Mouse (Mus musculus): ENCODE results near the gene Tjp1. TPM values are rescaled to one million over a fixed set of nuclear protein-coding genes. Genes with fewer than 3 reads are reported as not detected.
A peak's percentile ranks its signal among the peaks of the same experiment; 100 is the strongest.

Tjp1 gene
- total RNA-seq, 2 experiments from 2014 or later, result 0.71 to 1.4 TPM

DNA sequence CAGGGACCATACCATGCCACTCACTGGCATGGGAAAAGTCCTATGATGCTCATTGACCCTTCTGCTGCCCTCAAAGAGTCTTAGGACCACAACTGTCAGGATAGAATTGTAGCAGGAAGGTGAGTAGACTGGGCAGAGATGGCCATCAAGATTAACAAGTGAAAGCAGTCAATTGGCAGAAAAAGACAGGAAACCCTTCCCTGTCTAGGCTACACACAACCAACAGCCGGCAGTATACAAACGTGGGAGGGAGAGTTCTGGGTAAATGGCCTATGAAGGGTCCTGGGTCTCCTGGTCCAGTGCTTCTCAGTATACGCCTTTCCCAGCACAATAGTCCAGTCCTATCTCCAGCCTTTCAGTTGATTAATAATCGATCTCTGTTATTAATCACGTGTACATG is 89.4 kb downstream of the Tjp1 start:
- ATAC-seq (replicated peaks; ENCODE audit: poor library complexity), result no peak

DNA sequence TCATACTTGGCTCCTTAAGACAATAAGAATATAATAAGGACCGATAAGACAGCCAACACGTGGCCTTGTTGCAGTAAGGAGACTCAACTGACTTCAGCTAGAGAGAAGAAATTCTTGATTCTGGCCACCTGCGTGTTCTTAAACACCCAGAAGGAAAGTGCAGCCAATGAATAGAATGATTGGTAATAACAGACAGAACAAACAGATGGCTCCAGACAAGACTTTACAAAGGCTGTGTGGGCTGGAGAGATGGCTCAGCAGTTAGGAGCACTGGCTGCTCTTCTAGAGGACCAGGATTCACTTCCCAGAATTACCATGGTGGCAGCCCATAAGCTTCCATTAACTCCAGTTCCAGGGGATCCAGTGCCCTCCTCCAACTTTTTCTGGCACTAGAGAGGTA is 90.7 kb downstream of the Tjp1 start:
- no peak for ATAC-seq (replicated peaks; ENCODE audit: poor library complexity)

DNA sequence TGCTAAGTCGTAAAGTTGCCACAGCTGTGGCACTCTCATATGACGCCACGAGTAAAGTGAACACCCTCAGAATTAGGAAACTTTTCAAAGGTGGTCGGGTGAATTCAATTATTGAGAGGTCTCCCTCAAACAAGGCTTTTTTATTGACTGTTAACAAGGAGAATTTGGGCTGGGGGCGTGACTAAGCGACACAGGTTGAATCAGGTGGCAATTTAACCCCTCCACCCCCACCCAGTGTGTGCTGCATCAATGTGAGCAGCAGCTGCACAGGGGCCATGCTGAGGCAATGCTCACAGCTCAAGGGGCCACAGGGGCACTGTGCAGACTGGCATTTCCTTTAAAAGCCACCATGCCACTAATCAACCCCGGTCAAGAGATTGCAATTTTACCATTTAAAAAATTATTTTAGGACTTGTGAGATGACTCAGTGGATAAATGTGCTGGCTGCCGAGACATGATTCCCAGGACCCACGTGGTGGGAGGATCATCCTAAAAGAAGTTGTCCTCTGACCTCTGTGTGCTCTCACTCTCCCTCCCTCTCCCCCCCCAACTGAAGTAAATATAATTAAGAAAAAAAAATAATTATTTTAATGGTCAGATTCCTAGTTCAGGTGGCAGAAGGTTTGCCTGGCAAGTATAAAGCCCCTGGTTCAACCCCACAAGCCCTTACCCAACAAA is 96.4 kb downstream of the Tjp1 start:
- ATAC-seq (replicated peaks; ENCODE audit: poor library complexity), result no peak

DNA sequence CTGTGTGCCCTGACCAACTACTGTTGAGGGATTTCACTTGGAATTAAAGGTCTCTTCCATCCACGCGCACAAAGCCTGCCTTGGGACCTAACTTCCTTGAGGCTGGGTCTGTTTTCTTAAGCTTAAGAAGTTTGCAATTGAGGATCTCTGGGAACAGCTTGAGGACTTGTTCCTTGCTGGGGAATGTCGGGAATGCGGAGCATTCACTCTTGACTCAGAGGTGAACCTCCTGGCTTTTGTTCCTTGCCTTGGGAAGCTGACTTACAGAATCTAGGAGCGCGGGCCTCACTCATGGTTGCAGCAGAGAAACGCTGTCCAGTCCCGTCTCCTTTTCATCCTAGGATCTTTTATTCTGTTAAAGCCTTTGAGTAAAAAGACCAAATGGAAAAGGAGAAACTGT is 97.2 kb downstream of the Tjp1 start:
- no peak for ATAC-seq (replicated peaks; ENCODE audit: poor library complexity)

- ATAC-seq (replicated peaks; ENCODE audit: poor library complexity), result peak; percentile 37; the same call in 1 of the 2 replicates
Measured at GRCm38 (mm10) chr7:65424519-65424918, 103.1 kb downstream of the Tjp1 start.

GRCm38 (mm10) chr7:65422456-65422855 is 105.1 kb downstream of the Tjp1 start:
- no peak for ATAC-seq (replicated peaks; ENCODE audit: poor library complexity)

DNA sequence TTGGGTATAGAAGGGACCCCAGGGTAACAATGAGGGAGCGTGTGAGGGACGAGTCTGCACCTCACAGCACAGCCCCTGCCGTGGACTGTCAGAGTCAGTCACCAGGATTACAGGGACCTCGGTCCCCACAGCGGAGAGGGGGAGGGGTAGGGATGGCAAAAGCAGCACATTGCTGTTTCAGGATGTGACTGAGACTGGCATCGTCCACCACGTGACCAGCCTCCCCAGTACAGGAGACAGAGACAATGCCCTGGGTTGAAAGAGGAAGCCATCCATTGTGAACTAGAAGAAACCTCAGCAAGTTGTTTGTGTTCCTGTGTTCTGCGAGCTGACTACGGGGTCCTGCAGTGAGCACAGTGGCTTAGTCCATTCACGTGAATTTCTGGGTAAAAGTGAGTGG is 106.1 kb downstream of the Tjp1 start:
- peak; percentile 79 for ATAC-seq (replicated peaks; ENCODE audit: poor library complexity)

GRCm38 (mm10) chr7:65419926-65420325 is 107.7 kb downstream of the Tjp1 start:
- no peak for ATAC-seq (replicated peaks; ENCODE audit: poor library complexity)

DNA sequence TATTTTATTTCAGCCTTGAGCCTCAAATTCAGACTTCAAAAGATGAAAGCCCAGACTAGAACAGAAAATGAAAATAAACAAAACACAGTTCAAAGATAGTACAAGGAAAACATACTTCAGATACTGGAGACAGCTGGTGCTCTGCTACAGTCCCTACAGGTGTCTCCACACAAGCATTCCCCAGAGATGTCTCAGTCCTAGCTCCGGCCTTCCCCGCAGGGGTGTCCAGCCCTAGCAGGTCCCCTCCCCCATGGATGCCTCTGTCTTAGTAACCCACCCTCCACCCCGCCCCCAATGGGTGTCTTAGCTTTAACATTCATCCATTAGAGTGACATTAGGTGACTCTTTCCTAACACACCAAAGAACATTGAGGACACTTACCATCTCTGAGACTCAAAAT is 108.6 kb downstream of the Tjp1 start:
- ATAC-seq (replicated peaks; ENCODE audit: poor library complexity), result no peak

DNA sequence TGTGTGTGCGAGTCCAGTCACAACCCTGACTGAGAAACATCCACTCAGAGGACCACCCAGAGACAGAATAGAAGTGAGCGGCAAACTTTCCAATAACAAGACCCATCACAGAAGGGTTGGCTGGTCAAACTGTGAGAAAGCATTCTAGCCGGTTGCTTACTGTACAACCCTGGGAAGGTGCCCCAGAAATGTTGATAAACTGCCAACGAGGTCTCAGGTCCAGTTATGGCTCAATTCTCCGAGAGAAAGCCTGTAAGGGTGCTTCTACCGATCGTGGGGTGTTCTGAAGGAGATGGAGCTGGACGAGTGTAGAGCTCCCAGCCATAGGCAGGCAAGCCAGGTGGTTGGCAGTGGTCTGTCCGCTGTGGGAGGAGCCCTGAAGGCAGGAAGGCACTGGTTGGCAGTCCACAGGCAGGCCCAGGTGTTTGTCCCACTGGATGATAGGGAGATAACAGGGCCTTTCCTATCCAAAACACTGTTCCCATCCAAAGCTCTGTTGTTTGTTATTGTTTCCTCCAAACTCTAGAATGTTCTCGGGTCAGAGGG is 109.1 kb downstream of the Tjp1 start:
- no peak for ATAC-seq (replicated peaks; ENCODE audit: poor library complexity)

- no peak for ATAC-seq (replicated peaks; ENCODE audit: poor library complexity)
Measured at GRCm38 (mm10) chr7:65417231-65418100, 110.1 kb downstream of the Tjp1 start.

DNA sequence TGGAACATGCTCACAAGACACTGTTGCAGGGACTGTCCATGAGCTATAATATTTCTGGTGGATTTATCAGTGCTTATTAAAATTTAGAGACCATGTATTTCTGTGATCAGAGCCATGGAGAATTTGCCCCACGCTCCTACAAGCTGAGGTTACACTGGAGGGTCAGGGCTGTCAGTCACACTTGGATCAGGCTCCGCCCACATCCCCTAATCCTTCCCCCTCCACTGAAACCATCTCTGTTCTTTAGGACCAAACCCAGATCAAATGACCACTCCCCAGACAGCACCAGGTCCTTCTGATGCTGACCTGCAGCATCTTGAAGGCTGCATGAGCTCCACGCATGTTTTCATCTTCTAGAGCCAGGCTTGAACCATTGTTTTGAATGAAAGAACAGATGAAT is 111.1 kb downstream of the Tjp1 start:
- no peak for ATAC-seq (replicated peaks; ENCODE audit: poor library complexity)

DNA sequence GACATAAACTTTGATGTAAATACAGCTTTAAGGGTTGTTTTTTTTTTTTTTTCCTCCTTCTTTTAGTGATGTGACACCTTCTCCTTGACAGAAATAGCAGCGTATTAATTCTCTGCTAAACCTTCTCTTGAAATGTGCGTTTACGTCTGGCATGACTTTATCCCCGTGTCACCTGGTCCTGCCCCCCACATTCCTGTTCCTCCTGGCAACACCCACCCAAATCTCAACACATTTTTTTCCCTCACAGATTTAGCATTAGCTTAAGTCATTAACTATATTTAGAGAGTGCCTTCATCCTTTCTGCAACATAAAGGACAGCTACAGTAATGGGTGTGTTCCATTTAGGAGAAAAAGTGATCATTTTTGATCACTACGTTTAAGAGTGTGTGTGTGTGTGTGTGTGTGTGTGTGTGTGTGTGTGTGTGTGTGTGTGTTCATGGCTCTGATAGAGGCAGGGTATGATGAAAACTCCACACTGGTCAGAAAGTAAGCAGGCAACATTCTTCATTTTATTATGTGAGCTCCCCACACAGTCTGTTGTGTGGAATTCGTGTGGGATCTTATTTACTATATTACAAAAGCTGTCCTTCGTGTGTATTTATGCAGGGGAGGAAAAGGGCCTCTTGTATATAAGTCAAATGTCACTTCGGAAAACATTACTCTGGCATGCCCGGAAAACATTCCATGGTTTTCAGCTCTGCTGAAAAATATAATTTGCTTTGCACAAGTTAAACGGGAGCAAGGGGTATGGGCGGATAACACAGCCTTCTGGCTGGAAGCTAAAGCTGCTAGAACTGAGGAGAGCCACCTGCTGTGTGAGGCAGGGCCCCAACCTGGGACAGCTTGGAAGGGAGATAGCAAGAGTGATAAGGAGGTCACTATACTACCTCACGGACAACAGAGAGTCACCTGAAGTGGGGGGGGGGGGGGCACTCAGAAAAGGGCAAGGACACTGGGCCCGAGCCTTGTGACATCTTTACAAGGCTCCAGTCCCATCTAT is 113.3 kb downstream of the Tjp1 start:
- no peak for ATAC-seq (replicated peaks; ENCODE audit: poor library complexity)

GRCm38 (mm10) chr7:65410668-65411067 is 116.9 kb downstream of the Tjp1 start:
- peak; percentile 95 for ATAC-seq (replicated peaks; ENCODE audit: poor library complexity)

- no peak for ATAC-seq (replicated peaks; ENCODE audit: poor library complexity)
Measured at GRCm38 (mm10) chr7:65406427-65406826, 121.2 kb downstream of the Tjp1 start.

DNA sequence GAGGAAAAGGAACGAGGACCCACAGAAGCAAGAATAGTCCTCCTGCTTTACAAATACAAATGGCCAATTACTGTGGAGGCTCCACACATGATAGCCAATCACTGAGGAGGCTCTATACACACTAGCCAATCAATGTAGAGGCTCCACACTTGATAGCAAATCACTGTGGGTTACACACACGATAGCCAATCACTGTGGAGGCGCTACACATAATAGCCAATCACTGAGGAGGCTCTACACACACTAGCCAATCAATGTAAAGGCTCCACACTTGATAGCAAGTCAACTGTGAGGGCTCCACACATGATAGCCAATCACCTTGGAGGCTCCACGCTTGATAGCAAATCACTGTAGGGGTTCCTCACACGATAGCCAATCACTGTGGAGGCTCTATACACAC is 125.1 kb downstream of the Tjp1 start:
- ATAC-seq (replicated peaks; ENCODE audit: poor library complexity), result no peak

- no peak for ATAC-seq (replicated peaks; ENCODE audit: poor library complexity)
Measured at GRCm38 (mm10) chr7:65401622-65402021, 126.0 kb downstream of the Tjp1 start.

- no peak for ATAC-seq (replicated peaks; ENCODE audit: poor library complexity)
Measured at GRCm38 (mm10) chr7:65395891-65396290, 131.7 kb downstream of the Tjp1 start.

DNA sequence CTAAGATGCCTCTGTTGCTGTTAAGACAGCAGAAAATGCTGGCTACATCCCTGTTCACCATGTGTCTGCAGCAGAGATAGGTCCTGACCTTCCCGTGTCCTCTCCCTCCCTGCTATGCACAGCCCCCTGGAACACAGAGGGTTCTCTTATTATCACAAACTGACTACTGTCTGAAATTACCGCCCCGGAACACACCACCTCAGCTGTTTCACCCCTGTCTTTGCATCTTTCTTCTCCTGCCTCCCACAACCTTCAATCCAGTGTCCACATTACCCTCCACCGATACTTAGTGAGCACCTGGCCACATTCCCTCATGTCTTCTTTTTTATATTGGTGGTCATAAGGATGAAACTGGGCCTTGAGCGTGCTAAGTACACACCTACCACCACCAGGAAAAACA is 132.4 kb downstream of the Tjp1 start:
- ATAC-seq (replicated peaks; ENCODE audit: poor library complexity), result no peak

DNA sequence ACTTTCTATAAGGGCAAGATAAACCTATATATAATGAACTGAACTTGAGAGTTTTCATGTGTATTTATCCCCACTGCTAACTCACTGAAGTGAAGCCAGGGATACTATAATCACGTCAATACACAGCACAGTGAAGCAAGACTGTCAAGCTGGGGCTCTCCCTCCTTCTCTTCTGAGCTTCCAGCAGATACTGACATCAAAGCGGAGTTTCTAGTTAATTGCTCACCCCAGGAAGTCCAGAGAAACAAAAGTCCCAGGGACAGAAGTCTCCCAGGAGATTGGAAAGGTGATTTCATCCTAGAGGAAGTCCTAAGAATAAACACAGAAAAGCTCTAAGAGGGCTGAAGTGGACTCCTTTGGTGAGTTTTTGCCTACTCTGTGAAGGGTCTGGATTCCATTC is 132.9 kb downstream of the Tjp1 start:
- ATAC-seq (replicated peaks; ENCODE audit: poor library complexity), result no peak

All from megakaryocyte progenitor cell, adult 5-6 weeks (primary cell).